Mouse (Mus musculus) forebrain, embryonic 14.5 days (tissue): ENCODE data around the gene Tapt1. TPM values are rescaled to one million over a fixed set of nuclear protein-coding genes. Genes with fewer than 3 reads are reported as not detected.

Experiments used
- ATAC-seq: fragments of 200-750 bp; cut with Nextera tagmentation; 2 replicates; pipeline ENCODE4 v1.8.0; 2017; ENCODE audit warnings: mild to moderate bottlenecking, moderate library complexity
- DNase-seq: peaks from one replicate; pipeline ENCODE4 v3.0.0-alpha.2; 2015; ENCODE audit warnings: low spot score
- H3K27ac ChIP-seq: fragments of 300-500 bp; sonication (generic); 2 replicates; pipeline ENCODE4 v1.5.1; 2014; ENCODE audit warnings: low read depth, mild to moderate bottlenecking, control low read depth, low read length, moderate library complexity
- H3K27me3 ChIP-seq: fragments of 300-500 bp; sonication (generic); replicated peaks from 2 replicates; pipeline ENCODE4 v1.6.1; 2014; ENCODE audit warnings: low read length, control low read depth, mixed read lengths; ENCODE audit not compliant: control insufficient read depth, insufficient read depth
- H3K36me3 ChIP-seq: fragments of 300-500 bp; sonication (generic); 2 replicates; pipeline ENCODE4 v1.6.1; 2014; ENCODE audit warnings: low read length, control low read depth; ENCODE audit not compliant: control insufficient read depth, insufficient read depth
- H3K4me1 ChIP-seq: fragments of 300-500 bp; sonication (generic); 2 replicates; pipeline ENCODE4 v1.6.1; 2014; ENCODE audit warnings: antibody characterized with exemption, low read length, control low read depth; ENCODE audit not compliant: control insufficient read depth, insufficient read depth
- H3K4me2 ChIP-seq: fragments of 300-500 bp; sonication (generic); 2 replicates; pipeline ENCODE4 v1.6.1; 2014; ENCODE audit warnings: mild to moderate bottlenecking, control low read depth, low read length
- H3K4me3 ChIP-seq: fragments of 300-500 bp; sonication (generic); 2 replicates; pipeline ENCODE4 v1.5.1; 2014; ENCODE audit warnings: low read depth, low read length, control low read depth
- H3K9ac ChIP-seq: fragments of 300-500 bp; sonication (generic); 2 replicates; pipeline ENCODE4 v1.6.1; 2014; ENCODE audit warnings: mild to moderate bottlenecking, low read length, control low read depth, moderate library complexity
- H3K9me3 ChIP-seq: fragments of 300-500 bp; sonication (generic); replicated peaks from 2 replicates; pipeline ENCODE4 v1.6.1; 2016; ENCODE audit warnings: low read length, control low read depth, mixed read lengths; ENCODE audit not compliant: control insufficient read depth
- WGBS: fragments of 180-500 bp; shearing (Covaris S2); extraction: QIAGEN DNeasy Blood & Tissue Kit; methylation state at CpG from one replicate; pipeline ENCODE4 v1.1.7; 2014; 5-methylcytosine and 5-hydroxymethylcytosine counted together
- polyA plus RNA-seq: library from polyadenylated mRNA; unstranded; fragments of >200 nt; fragmentation: Nextera tagmentation; extraction: Ambion mirVana; gene quantifications from 2 replicates; pipeline ENCODE4 v1.2.1, GENCODE M21; 2014

Tapt1 gene
- polyA plus RNA-seq, 1 experiment from 2014 or later = 26.2 TPM

- no peak overlapping the region for H3K27ac ChIP-seq
- WGBS = 96% methylated on average over 3 of the region's 3 CpGs
These were observed 63.1 kb downstream of the Tapt1 start for GRCm38 (mm10) chr5:44163318-44163717.

GRCm38 (mm10) chr5:44162786-44163185 lies 63.6 kb downstream of the Tapt1 start:
- ATAC-seq (no peak), DNase-seq (no peak)
- H3K27ac ChIP-seq = no peak overlapping the region
- no peaks in the 10 kb centered on the region for H3K4me1 ChIP-seq
- 89% methylated on average over 7 of the region's 7 CpGs for WGBS
- no peak overlapping the region for H3K4me3 ChIP-seq
- no peak overlapping the region for H3K4me2 ChIP-seq
- H3K9me3 ChIP-seq = no peaks in the 10 kb centered on the region
- H3K36me3 ChIP-seq = no peaks in the 10 kb centered on the region
- H3K27me3 ChIP-seq = no peaks in the 10 kb centered on the region
- no peak overlapping the region for H3K9ac ChIP-seq

More at GRCm38 (mm10) chr5:44163318-44163717, 63.1 kb downstream of the Tapt1 start:
- Histone ChIP-seq H3K9me3 (no peaks in the 10 kb centered on the region), H3K4me2 (no peak overlapping the region), H3K9ac (no peak overlapping the region), H3K27me3 (no peaks in the 10 kb centered on the region), H3K4me1 (no peaks in the 10 kb centered on the region), H3K4me3 (no peak overlapping the region), H3K36me3 (no peaks in the 10 kb centered on the region)
- DNase-seq (no peak), ATAC-seq (no peak)

- H3K9me3 ChIP-seq = no peaks in the 10 kb centered on the region
- no peaks in the 10 kb centered on the region for H3K4me1 ChIP-seq
- ATAC-seq (no peak), DNase-seq (no peak)
- no peaks in the 10 kb centered on the region for H3K27me3 ChIP-seq
- H3K9ac ChIP-seq = no peak overlapping the region
- 90% methylated on average over 4 of the region's 4 CpGs for WGBS
- no peaks in the 10 kb centered on the region for H3K36me3 ChIP-seq
- H3K27ac ChIP-seq = no peak overlapping the region
- no peak overlapping the region for H3K4me3 ChIP-seq
- no peak overlapping the region for H3K4me2 ChIP-seq
These were observed 66.6 kb downstream of the Tapt1 start for GRCm38 (mm10) chr5:44159679-44160438.

- 84% methylated on average over 2 of the region's 2 CpGs for WGBS
- DNase-seq (no peak), ATAC-seq (no peak)
- H3K4me3 ChIP-seq = no peak overlapping the region
- H3K4me2 ChIP-seq = no peak overlapping the region
- no peak overlapping the region for H3K27ac ChIP-seq
- H3K9me3 ChIP-seq = no peaks in the 10 kb centered on the region
- H3K4me1 ChIP-seq = no peaks in the 10 kb centered on the region
- H3K36me3 ChIP-seq = no peaks in the 10 kb centered on the region
- H3K9ac ChIP-seq = no peak overlapping the region
- H3K27me3 ChIP-seq = no peaks in the 10 kb centered on the region
These were observed 67.2 kb downstream of the Tapt1 start for GRCm38 (mm10) chr5:44159231-44159630.

GRCm38 (mm10) chr5:44158458-44158857 lies 68.0 kb downstream of the Tapt1 start:
- Histone ChIP-seq H3K9me3 (no peaks in the 10 kb centered on the region), H3K4me3 (no peak overlapping the region), H3K36me3 (no peaks in the 10 kb centered on the region), H3K4me1 (no peaks in the 10 kb centered on the region), H3K27me3 (no peaks in the 10 kb centered on the region), H3K9ac (no peak overlapping the region), H3K27ac (no peak overlapping the region), H3K4me2 (no peak overlapping the region)
- DNase-seq (no peak), ATAC-seq (no peak)
- 89% methylated on average over 3 of the region's 3 CpGs for WGBS

GRCm38 (mm10) chr5:44157760-44158159 lies 68.7 kb downstream of the Tapt1 start:
- no peaks in the 10 kb centered on the region for H3K4me1 ChIP-seq
- H3K27ac ChIP-seq = no peak overlapping the region
- no peak overlapping the region for H3K9ac ChIP-seq
- H3K36me3 ChIP-seq = no peaks in the 10 kb centered on the region
- DNase-seq = no peak
- no peak overlapping the region for H3K4me3 ChIP-seq
- WGBS = 91% methylated on average over 6 of the region's 6 CpGs
- H3K27me3 ChIP-seq = no peaks in the 10 kb centered on the region
- no peak overlapping the region for H3K4me2 ChIP-seq
- no peaks in the 10 kb centered on the region for H3K9me3 ChIP-seq
- no peak for ATAC-seq

- Histone ChIP-seq H3K27ac (no peak overlapping the region), H3K9me3 (no peaks in the 10 kb centered on the region), H3K27me3 (no peaks in the 10 kb centered on the region), H3K4me3 (no peak overlapping the region), H3K4me1 (no peaks in the 10 kb centered on the region), H3K9ac (no peak overlapping the region), H3K36me3 (no peaks in the 10 kb centered on the region), H3K4me2 (no peak overlapping the region)
- ATAC-seq = no peak
- WGBS = 77% methylated on average over 1 of the region's 1 CpGs
- DNase-seq = no peak
These were observed 73.4 kb downstream of the Tapt1 start for GRCm38 (mm10) chr5:44153050-44153449.

GRCm38 (mm10) chr5:44151327-44152051 lies 74.9 kb downstream of the Tapt1 start:
- no peaks in the 10 kb centered on the region for H3K27me3 ChIP-seq
- DNase-seq = peak; percentile 65
- H3K4me3 ChIP-seq = no peak overlapping the region
- H3K36me3 ChIP-seq = no peaks in the 10 kb centered on the region
- 86% methylated on average over 4 of the region's 4 CpGs for WGBS
- H3K9me3 ChIP-seq = no peaks in the 10 kb centered on the region
- no peaks in the 10 kb centered on the region for H3K4me1 ChIP-seq
- ATAC-seq = peak; percentile 67
- H3K9ac ChIP-seq = no peak overlapping the region
- H3K27ac ChIP-seq = no peak overlapping the region
- no peak overlapping the region for H3K4me2 ChIP-seq

GRCm38 (mm10) chr5:44147732-44148131 lies 78.7 kb downstream of the Tapt1 start:
- H3K36me3 ChIP-seq = no peaks in the 10 kb centered on the region
- no peaks in the 10 kb centered on the region for H3K27me3 ChIP-seq
- no peaks in the 10 kb centered on the region for H3K9me3 ChIP-seq
- no peaks in the 10 kb centered on the region for H3K4me1 ChIP-seq
- DNase-seq (no peak), ATAC-seq (no peak)
- H3K9ac ChIP-seq = no peak overlapping the region
- 94% methylated on average over 3 of the region's 3 CpGs for WGBS
- H3K4me2 ChIP-seq = no peak overlapping the region
- H3K4me3 ChIP-seq = no peak overlapping the region
- H3K27ac ChIP-seq = no peak overlapping the region
